Mouse (Mus musculus): ENCODE results near the gene Slc6a2.

The Slc6a2 gene

GRCm38 (mm10) chr8:92959779-92960178, at the start of gene Slc6a2:
Slc6a2 (plus strand) TSS chr8:92960079.
- no peak for DNase-seq

DNA sequence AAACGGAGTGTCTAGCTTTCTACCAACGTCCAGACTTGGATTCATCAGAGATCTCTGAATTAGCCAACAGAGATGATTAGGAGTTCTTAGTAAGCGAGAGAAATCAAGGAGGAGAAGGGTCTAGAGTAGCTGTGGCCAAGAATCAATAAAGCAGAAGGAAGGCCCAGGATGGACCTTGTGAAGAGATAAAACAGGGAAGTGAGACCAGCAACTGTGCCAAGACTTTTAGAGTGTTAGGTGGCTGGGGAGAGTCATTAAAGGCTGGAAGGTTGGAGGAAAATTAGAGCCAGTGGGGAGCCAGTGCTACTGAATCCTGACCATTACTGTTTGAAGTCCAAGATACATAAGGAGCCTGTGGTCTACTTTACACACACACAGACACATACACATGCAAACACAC, 48.4 kb upstream of the Slc6a2 start:
- DNase-seq = no peak

- DNase-seq = no peak
Observed at GRCm38 (mm10) chr8:92913396-92913795, 46.5 kb upstream of the Slc6a2 start.

DNA sequence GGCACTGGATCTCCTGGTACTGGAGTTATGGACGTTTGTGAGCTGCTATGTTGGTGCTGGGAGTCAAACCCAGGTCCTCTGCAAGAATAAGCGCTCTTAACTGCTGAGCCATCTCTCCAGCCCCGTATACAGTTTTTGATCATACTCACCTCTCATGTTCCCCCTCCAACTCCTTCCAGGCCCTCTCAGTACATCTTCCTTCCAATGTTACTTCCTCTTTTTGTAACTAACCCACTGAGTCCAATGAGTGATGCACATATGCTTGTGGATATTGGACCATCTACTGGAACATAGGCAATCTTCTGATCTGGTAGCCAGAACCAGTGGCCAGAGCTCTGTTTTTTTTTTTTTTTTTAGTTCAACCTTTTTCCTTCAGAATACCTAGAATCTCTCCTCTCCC, 43.8 kb upstream of the Slc6a2 start:
- DNase-seq = no peak

DNA sequence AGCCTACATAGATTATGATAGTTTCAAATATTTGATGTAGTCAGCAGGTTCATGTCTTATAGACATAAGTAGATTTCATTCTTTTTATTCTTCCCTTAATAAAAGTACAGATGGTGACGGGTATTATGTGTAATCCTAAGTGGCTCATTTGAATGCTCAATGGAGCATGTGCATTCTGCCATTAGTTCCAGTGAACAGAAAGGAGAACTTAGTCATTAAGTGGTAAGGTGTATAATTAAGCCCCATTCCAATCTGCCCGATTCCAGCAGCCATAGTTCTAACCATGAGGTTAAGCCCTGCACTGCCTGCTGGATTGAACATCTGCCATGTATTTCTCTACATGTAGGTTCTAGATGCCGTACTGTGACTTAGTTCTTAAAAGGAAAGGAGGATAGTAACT, 38.1 kb upstream of the Slc6a2 start:
- DNase-seq = no peak

DNA sequence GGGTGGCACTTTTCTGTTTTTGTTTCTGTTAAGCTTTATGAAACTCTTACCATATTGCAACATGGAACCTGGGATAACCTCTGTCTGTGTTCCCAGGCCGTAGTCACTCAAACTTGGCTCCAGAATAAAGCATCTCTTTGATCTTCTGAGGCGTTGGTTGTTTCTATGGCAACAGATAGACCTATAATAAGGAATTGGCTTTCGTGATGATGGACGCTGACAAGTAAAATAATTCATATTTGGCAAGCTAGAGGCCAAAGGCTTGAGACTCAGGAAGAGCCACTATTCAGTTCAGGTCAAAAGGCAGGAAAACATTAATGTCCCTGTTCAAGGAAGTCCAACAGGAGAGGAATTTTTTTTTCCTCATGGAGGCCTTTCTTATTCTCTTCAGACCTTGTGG, 30.9 kb upstream of the Slc6a2 start:
- no peak for DNase-seq

GRCm38 (mm10) chr8:92938056-92938455, 21.8 kb upstream of the Slc6a2 start:
- no peak for DNase-seq

- DNase-seq = no peak
Observed at GRCm38 (mm10) chr8:92949071-92949470, 10.8 kb upstream of the Slc6a2 start.

GRCm38 (mm10) chr8:92950639-92951371, 9.1 kb upstream of the Slc6a2 start:
- no peak for DNase-seq

- DNase-seq = no peak
Observed at GRCm38 (mm10) chr8:92954044-92954443, 5.8 kb upstream of the Slc6a2 start.

GRCm38 (mm10) chr8:92960451-92960911, 602 bp downstream of the Slc6a2 start:
- DNase-seq = no peak

GRCm38 (mm10) chr8:92961088-92961487, 1.2 kb downstream of the Slc6a2 start:
- DNase-seq = no peak

DNA sequence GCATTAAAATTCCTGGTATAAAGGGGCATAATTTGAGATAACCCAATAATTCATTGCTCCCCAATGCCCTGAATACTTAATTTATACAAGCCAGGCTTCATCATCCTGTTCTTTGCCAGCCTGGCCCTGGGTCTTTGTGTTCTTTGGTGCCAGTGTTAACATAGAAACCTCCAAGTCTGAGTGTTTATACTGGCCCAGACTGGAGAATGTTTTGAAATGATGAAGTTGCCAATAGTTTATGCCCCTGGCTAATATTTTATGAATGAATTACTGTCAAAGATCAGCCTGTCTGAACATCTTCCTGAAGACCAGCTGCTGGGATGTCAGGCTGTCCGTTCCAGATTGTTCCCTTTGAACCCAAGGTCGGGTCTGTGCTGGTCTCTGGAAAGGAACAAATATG, 4.7 kb downstream of the Slc6a2 start:
- DNase-seq = no peak

DNA sequence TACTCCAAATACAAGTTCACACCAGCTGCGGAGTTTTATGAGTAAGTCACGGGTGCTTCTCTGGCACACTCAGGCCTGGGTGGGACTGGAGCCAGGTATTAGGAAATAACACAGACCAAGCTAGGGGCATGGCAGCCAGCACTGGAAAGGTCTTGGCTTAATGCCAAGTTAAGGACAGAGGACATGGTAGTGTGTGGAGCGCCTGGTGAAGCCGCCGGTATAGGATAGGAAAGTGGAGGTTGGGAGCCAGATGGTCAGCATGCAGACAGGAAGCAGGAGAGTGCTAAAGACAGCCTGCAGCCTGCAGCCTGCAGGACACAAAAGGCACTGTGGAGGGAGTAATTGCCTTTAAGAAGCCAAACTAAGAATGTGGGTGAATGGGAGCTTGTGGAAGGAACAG, 13.1 kb downstream of the Slc6a2 start:
- DNase-seq = no peak

DNA sequence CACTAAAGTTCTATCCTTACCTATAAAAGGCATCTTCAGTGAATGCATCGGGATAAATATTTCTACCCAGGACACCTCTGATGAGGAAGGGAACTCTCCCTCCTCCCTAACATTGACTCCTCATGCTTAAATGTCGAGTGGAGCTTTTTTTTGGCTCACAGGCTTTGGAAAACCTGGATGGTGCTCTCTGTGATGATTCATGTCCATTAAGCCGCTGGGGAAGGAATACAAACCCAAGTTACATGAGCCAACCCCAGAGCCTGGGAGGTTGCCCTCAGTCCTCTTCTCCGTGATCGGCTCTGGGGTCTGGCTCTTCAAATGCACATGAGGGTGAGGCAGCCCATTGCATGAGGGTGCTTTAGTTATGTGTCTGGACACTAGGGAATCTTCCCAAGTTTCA, 16.8 kb downstream of the Slc6a2 start:
- DNase-seq = no peak

GRCm38 (mm10) chr8:92982491-92982890, 22.6 kb downstream of the Slc6a2 start:
- no peak for DNase-seq

DNA sequence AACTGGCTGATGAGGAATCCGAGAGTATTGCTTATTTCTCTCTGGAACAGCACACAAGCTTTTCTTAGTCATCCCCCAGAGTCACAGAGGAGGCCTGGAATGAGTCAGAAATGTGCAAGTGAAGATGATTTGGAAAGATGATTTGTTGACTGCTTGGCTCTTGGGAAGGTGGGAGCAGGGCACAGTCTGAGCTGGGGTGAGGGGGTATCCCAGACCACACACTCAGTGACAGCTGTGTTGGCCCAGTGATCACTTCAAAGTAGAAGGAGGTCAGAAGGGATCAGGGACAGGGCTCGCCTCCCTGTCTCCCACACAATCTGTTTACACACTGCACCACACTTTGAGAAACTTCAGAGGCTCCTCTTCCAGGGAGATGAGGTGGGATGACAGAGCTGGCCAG, 24.5 kb downstream of the Slc6a2 start:
- DNase-seq = no peak

DNA sequence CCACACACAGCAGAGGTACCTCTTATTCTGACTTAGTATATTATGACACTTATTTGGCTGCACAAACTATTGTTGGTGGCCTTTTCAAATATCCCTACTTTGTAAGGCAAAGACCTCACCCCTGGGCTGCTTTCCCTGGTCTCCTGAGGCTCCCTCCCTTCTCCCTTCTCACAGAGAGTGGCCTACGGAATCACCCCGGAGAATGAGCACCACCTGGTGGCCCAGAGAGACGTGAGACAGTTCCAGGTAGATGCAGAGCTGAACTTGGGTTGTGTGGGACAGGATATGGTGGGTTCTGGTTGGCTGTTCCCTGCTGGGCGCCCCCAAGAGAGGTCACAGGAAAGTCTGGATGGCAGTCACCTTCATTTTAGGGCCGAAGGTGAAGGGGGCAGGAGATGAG, 37.0 kb downstream of the Slc6a2 start:
- peak; percentile 15 for DNase-seq

GRCm38 (mm10) chr8:92998600-92998999, 38.7 kb downstream of the Slc6a2 start:
- DNase-seq = peak; percentile 6

GRCm38 (mm10) chr8:93010286-93010685, 50.4 kb downstream of the Slc6a2 start:
- DNase-seq = peak; percentile 6

GRCm38 (mm10) chr8:93011439-93011838, 51.6 kb downstream of the Slc6a2 start:
- peak; percentile 74 for DNase-seq

- DNase-seq = no peak
Observed at GRCm38 (mm10) chr8:93012226-93012625, 52.3 kb downstream of the Slc6a2 start.

GRCm38 (mm10) chr8:93014300-93014699, 54.4 kb downstream of the Slc6a2 start:
- DNase-seq = no peak

DNA sequence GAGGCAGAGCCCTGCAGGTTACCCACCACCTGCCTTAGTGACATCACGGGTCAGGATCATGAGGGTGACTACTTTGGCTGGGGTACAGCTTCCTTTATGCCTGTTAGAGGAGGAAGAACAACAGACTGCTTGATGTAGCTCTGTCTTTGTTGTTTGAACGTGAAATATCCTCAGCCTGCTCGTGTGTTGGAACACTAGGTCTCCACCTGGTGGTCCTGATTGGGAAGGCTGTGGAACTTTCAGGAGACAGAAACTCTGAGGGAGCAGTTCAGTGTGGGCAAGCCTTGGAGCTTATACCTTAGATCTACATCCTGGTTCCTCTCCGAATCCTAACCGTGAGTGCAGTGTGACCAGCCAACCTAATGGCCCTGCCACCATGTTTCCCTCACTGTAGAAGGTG, 61.9 kb downstream of the Slc6a2 start:
- DNase-seq = no peak

DNA sequence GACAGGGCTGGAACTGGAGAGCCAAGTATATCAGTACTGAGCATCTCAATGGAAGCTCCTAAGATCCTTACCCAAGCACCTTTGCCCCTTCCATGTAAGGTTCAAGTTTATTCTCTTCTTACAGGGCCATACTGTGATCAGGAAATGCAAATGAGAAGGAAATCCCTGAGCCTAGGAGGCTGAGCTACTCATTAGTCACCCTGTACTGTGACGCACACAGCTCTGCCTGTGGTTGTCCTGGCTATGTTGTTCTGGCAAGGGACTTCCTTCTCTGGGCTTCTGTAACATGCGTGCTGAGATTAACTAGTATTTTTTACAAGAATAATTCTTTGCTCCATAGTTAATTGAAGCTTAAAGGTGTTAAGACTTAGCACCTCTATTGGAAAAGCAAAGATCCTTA, 70.8 kb downstream of the Slc6a2 start:
- no peak for DNase-seq

Data from liver (tissue).